Mouse (Mus musculus): ENCODE data around the gene Banp. TPM values are rescaled to one million over a fixed set of nuclear protein-coding genes. Genes with fewer than 3 reads are reported as not detected.
A peak's percentile ranks its signal among the peaks of the same experiment; 100 is the strongest.

Banp gene
- total and polyA plus RNA-seq, 3 experiments, result 19.2 to 28.4 TPM; not detected in 1

DNA sequence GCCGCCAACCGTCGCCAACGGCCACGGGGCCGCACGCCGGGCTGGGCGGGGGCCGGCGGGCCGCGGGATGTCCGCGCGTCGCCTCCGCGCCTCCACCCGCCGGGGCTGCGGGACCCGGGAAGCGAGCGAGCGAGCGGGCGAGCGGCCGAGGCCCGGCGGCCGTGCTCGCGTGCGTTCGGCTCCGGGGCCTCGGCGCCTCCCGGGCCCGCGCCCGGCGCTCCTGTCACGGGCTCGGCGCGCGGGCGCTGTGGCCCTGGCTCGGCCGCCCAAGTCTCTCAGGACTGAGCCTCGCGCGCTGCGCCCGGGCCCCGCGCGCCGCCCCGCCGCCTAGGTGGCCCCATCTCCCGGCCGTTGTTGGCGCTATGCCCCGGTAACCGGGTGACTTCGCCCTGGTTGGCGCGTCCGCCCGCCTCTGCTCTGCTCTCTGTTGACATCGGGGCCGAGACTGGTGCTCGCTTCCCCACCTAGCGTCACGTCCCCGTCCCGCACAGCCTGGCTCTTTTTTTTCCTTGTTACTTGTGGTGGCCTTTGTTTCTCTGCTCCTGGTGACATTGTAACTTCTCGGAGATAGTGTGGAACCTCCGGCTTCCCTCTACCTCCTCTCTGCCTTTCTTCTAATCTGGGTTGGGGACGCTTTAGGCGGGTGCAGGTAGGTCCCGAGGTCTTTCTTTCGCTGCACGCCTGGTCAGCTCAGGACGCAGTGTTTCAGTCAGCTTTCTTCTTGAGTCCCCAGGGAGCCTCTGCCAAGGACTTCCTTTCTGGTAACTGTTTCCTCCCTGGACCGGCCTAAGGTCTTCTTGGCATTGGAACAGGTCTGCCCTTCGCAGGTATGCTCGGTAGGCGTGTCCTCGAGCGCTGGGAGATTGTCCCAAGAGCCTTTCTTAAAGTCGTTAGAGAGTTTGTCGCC is 1.5 kb downstream of the Banp start:
- H3K79me2 ChIP-seq (ENCODE audit: control insufficient read depth, insufficient read depth, low read length, poor library complexity), result peaks cover 25% of the 10 kb centered on the region
- TF ChIP-seq POLR2A (IDR thresholded peaks at IDR 0.05; ENCODE audit: control insufficient read depth in 1 of 2, insufficient read depth in 1 of 2, low read depth in 1 of 2, low read length in 2 of 2, poor library complexity in 1 of 2) (peak; percentile 74 to 75), CTCF (IDR thresholded peaks at IDR 0.05 in 2 of 3, conservative IDR thresholded peaks at IDR 0.05 in 1 of 3; ENCODE audit: control insufficient read depth in 1 of 3, insufficient read depth in 1 of 3, low read depth in 2 of 3, low read length in 3 of 3, poor library complexity in 1 of 3, severe bottlenecking in 1 of 3) (no peak; a peak in 1 of 6 replicates), USF1 (IDR thresholded peaks at IDR 0.05; ENCODE audit: low read depth, low read length) (no peak), TAL1 (IDR thresholded peaks at IDR 0.05; ENCODE audit: low read length) (no peak), CHD2 (IDR thresholded peaks at IDR 0.05; ENCODE audit: low read length) (no peak), MXI1 (IDR thresholded peaks at IDR 0.05; ENCODE audit: low read depth, low read length) (peak; percentile 76), POLR2AphosphoS2 (IDR thresholded peaks at IDR 0.05; ENCODE audit: low read length) (peak; percentile 71; the same call in 1 of the 2 replicates), KAT2A (conservative IDR thresholded peaks at IDR 0.05; ENCODE audit: low read depth, low read length) (no peak), USF2 (IDR thresholded peaks at IDR 0.05; ENCODE audit: borderline replicate concordance in 1 of 2, insufficient read depth in 1 of 2, low read depth in 1 of 2, low read length in 2 of 2) (no peak), RAD21 (IDR thresholded peaks at IDR 0.05; ENCODE audit: low read depth, low read length) (no peak), NELFE (IDR thresholded peaks at IDR 0.05; ENCODE audit: low read depth, low read length) (no peak; the same call in 1 of the 2 replicates), TCF12 (IDR thresholded peaks at IDR 0.05; ENCODE audit: low read depth, low read length) (peak; percentile 17), GATA1 (IDR thresholded peaks at IDR 0.05; ENCODE audit: low read depth, low read length) (no peak), ELF1 (IDR thresholded peaks at IDR 0.05; ENCODE audit: low read depth, low read length) (0 out of 2 replicates have a peak, but pooled peaks have one; percentile 30), EP300 (IDR thresholded peaks at IDR 0.05; ENCODE audit: low read depth in 1 of 2, low read length in 2 of 2) (peak in 1 of 2 experiments; percentile 71; a peak in 1 of 4 replicates), ZC3H11A (IDR thresholded peaks at IDR 0.05; ENCODE audit: low read depth, low read length) (no peak), CHD1 (IDR thresholded peaks at IDR 0.05; ENCODE audit: low read depth, low read length) (peak; percentile 97), MYB (IDR thresholded peaks at IDR 0.05; ENCODE audit: low read depth, low read length) (peak; percentile 99), ZNF384 (IDR thresholded peaks at IDR 0.05; ENCODE audit: low read depth, low read length) (no peak), MEF2A (IDR thresholded peaks at IDR 0.05; ENCODE audit: extremely low read depth, insufficient replicate concordance, low read depth, low read length, poor library complexity, severe bottlenecking) (no peak), BHLHE40 (IDR thresholded peaks at IDR 0.05; ENCODE audit: borderline replicate concordance, low read depth, low read length) (no peak), NRF1 (IDR thresholded peaks at IDR 0.05; ENCODE audit: insufficient read depth, low read depth, low read length, poor library complexity, severe bottlenecking) (no peak), E2F4 (IDR thresholded peaks at IDR 0.05; ENCODE audit: borderline replicate concordance, low read depth, low read length) (no peak), GABPA (IDR thresholded peaks at IDR 0.05; ENCODE audit: low read depth, low read length) (no peak), SMC3 (IDR thresholded peaks at IDR 0.05; ENCODE audit: low read depth, low read length) (no peak), MAX (IDR thresholded peaks at IDR 0.05; ENCODE audit: low read length) (no peak), POLR2AphosphoS5 (IDR thresholded peaks at IDR 0.05; ENCODE audit: borderline replicate concordance, low read depth, low read length) (no peak), SIN3A (IDR thresholded peaks at IDR 0.05; ENCODE audit: low read length) (peak; percentile 58), HCFC1 (IDR thresholded peaks at IDR 0.05; ENCODE audit: low read depth, low read length) (no peak), MYC (IDR thresholded peaks at IDR 0.05; ENCODE audit: low read depth, low read length) (no peak), ETS1 (IDR thresholded peaks at IDR 0.05; ENCODE audit: low read depth, low read length) (no peak), MAZ (IDR thresholded peaks at IDR 0.05; ENCODE audit: low read depth, low read length) (peak; percentile 65; the same call in 1 of the 2 replicates), JUND (IDR thresholded peaks at IDR 0.05; ENCODE audit: low read depth, low read length) (no peak), RCOR1 (IDR thresholded peaks at IDR 0.05; ENCODE audit: low read depth, low read length) (no peak), ZKSCAN1 (IDR thresholded peaks at IDR 0.05; ENCODE audit: low read depth, low read length) (no peak)

More for the DNA sequence above, 1.5 kb downstream of the Banp start:
- H3K27me3 ChIP-seq (ENCODE audit: control insufficient read depth in 1 of 2, insufficient read depth in 2 of 2, low read length in 2 of 2), result no peaks in the 10 kb centered on the region
- no peaks in the 10 kb centered on the region for H3K9me3 ChIP-seq (replicated peaks; ENCODE audit: insufficient read depth, low read length)
- H3K27ac ChIP-seq (ENCODE audit: control insufficient read depth, low read depth, low read length), result peak overlapping the region; percentile 98
- peaks cover 6 to 46% of the 10 kb centered on the region in 2 experiments; a peak in 3 of 4 replicates for H3K4me1 ChIP-seq (ENCODE audit: control insufficient read depth in 1 of 2, insufficient read depth in 2 of 2, low read length in 2 of 2)
- peaks cover 0 to 46% of the 10 kb centered on the region in 2 experiments; a peak in 2 of 4 replicates for H3K36me3 ChIP-seq (ENCODE audit: control insufficient read depth in 1 of 2, insufficient read depth in 2 of 2, low read length in 2 of 2)
- DNase-seq (ENCODE audit: low read depth, low spot score), result peak; percentile 72
- peak overlapping the region; percentile 69 to 90 for H3K4me3 ChIP-seq (ENCODE audit: control insufficient read depth in 1 of 2, insufficient read depth in 1 of 2, low read depth in 2 of 2, low read length in 2 of 2)
- peak overlapping the region; percentile 87 for H3K9ac ChIP-seq (ENCODE audit: control insufficient read depth, low read depth, low read length, poor library complexity, severe bottlenecking)
